Mouse (Mus musculus) MEL (cell line): Measurements from ENCODE around the gene Krt18.

Experiments used
- CHD2 ChIP-seq: IDR thresholded peaks from 2 replicates; pipeline ENCODE4 v1.6.1; 2011; ENCODE audit warnings: low read length, improper control_type of control experiment
- CTCF ChIP-seq, 3 experiments: IDR thresholded peaks in 2 of 3; conservative IDR thresholded peaks in 1 of 3; 2 replicates each; pipeline ENCODE4 v1.5.1; 2011 to 2012; ENCODE audit warnings: low read length in 3 of 3, low read depth in 2 of 3, mild to moderate bottlenecking in 2 of 3, improper control_type of control experiment in 1 of 3, inconsistent platforms in 1 of 3, mixed read lengths in 1 of 3, moderate library complexity in 1 of 3; ENCODE audit not compliant: control insufficient read depth in 1 of 3, insufficient read depth in 1 of 3, poor library complexity in 1 of 3, severe bottlenecking in 1 of 3
- E2F4 ChIP-seq: IDR thresholded peaks from 2 replicates; pipeline ENCODE4 v1.6.1; 2011; ENCODE audit warnings: low read depth, low read length, improper control_type of control experiment, borderline replicate concordance
- ELF1 ChIP-seq: IDR thresholded peaks from 2 replicates; pipeline ENCODE4 v1.6.1; 2014; ENCODE audit warnings: low read depth, mild to moderate bottlenecking, inconsistent platforms, low read length, improper control_type of control experiment, moderate library complexity
- HCFC1 ChIP-seq: IDR thresholded peaks from 2 replicates; pipeline ENCODE4 v1.6.1; 2012; ENCODE audit warnings: low read depth, mild to moderate bottlenecking, inconsistent platforms, low read length, improper control_type of control experiment, moderate library complexity
- NRF1 ChIP-seq: IDR thresholded peaks from 2 replicates; pipeline ENCODE4 v1.6.1; 2014; ENCODE audit warnings: low read depth, mild to moderate bottlenecking, inconsistent platforms, low read length, improper control_type of control experiment, moderate library complexity; ENCODE audit not compliant: poor library complexity, insufficient read depth, severe bottlenecking
- POLR2A ChIP-seq, 2 experiments: IDR thresholded peaks; 2 replicates each; pipeline ENCODE4 v1.6.1; 2011 to 2012; ENCODE audit warnings: low read length in 2 of 2, mild to moderate bottlenecking in 2 of 2, control low read depth in 1 of 2, improper control_type of control experiment in 1 of 2, low read depth in 1 of 2, moderate library complexity in 1 of 2; ENCODE audit not compliant: control insufficient read depth in 1 of 2, insufficient read depth in 1 of 2, poor library complexity in 1 of 2
- TCF12 ChIP-seq: IDR thresholded peaks from 2 replicates; pipeline ENCODE4 v1.6.1; 2014; ENCODE audit warnings: low read depth, mild to moderate bottlenecking, inconsistent platforms, low read length, improper control_type of control experiment, moderate library complexity
- ZNF384 ChIP-seq: IDR thresholded peaks from 2 replicates; pipeline ENCODE4 v1.6.1; 2012; ENCODE audit warnings: low read depth, mild to moderate bottlenecking, inconsistent platforms, low read length, improper control_type of control experiment

DNA sequence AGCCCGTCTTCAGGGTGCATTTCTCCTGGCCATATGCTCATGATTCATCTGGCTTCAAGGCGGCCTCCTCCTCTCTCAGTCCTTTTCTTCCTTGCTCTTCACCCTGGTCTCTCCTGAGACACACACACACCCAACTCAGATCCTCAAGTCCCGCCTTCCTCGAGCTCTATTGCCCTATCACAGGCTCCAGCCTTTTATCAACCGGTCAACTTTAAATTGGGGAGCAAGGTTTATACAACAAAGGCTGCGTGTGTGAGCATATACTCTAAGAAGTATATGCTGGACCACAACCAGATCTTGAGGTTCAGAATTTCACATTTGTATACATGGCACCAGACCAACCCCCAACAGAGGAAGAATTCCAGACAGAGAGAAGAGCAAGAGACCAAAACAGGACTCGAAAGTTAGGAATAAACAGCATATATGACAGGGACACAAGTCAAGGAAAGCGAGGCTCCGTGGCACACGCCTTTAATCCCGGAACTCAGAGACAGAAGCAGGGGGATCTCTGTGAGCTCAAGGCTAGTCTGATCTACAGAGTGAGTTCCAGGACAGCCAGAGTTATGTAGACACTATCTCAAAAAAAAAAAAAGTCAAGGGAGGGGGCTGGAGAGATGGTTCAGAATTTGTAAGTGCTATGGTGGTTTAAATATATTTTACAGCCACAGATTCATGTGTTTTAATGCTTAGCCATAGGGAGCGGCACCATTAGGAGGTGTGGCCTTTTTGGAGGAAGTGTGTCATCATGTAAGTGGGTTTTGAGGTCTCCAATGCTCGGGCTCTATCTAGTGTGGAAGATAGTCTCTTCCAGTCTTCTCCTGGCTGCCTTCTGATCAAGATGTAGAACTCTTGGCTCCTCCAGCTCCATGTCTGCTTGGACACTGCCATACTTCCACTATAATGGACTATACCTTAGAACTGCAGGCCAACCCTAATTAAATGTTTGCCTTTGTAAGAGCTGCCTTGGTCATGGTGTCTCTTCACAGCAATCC, 42.8 kb downstream of the Krt18 start:
- peak; percentile 51 to 95; a peak in 3 of 4 replicates for TF ChIP-seq POLR2A (IDR thresholded peaks at IDR 0.05; ENCODE audit: control insufficient read depth in 1 of 2, insufficient read depth in 1 of 2, low read depth in 1 of 2, low read length in 2 of 2, poor library complexity in 1 of 2)
- TF ChIP-seq ZNF384: 0 out of 2 replicates have a peak, but pooled peaks have one; percentile 35
- TF ChIP-seq ELF1: no peak
- peak; percentile 11; the same call in 1 of the 2 replicates for TF ChIP-seq NRF1
- no peak for TF ChIP-seq CTCF (IDR thresholded peaks at IDR 0.05 in 2 of 3, conservative IDR thresholded peaks at IDR 0.05 in 1 of 3; ENCODE audit: control insufficient read depth in 1 of 3, insufficient read depth in 1 of 3, low read depth in 2 of 3, low read length in 3 of 3, poor library complexity in 1 of 3, severe bottlenecking in 1 of 3)
- TF ChIP-seq E2F4: no peak
- peak; percentile 69; the same call in 1 of the 2 replicates for TF ChIP-seq TCF12
- TF ChIP-seq HCFC1: peak; percentile 69
- TF ChIP-seq CHD2: no peak; the same call in 1 of the 2 replicates
